Mouse (Mus musculus): ENCODE measurements around the gene Tcp11x2. TPM values are rescaled to one million over a fixed set of nuclear protein-coding genes. Genes with fewer than 3 reads are reported as not detected.

Tcp11x2 gene
- total RNA-seq (2021), result not detected
- long read RNA-seq, experiment 1, result 0 reads
- long read RNA-seq, experiment 2, result 0 reads

GRCm38 (mm10) chrX:135693633-135694032, at the start of gene Tcp11x2:
Tcp11x2 (minus strand) TSS chrX:135693790.
- no peak for TF ChIP-seq CTCF (conservative IDR thresholded peaks at IDR 0.05)
- no peak within 1 kb of the TSS for H3K4me3 ChIP-seq

GRCm38 (mm10) chrX:135743056-135743355, 49.4 kb upstream of the Tcp11x2 start:
- H3K4me3 ChIP-seq, result peak overlapping the region; percentile 79
- peak in 1 of 2 experiments; percentile 4 for DNase-seq (ENCODE audit: low spot score in 2 of 2)
- H3K27ac ChIP-seq, result peak overlapping the region; percentile 95
- peak; percentile 43 for TF ChIP-seq CTCF (conservative IDR thresholded peaks at IDR 0.05)

More at GRCm38 (mm10) chrX:135693633-135694032, at the start of gene Tcp11x2:
- H3K27ac ChIP-seq, result no peak within 1 kb of the TSS
- DNase-seq (ENCODE audit: low spot score in 2 of 2), result no peak

DNA sequence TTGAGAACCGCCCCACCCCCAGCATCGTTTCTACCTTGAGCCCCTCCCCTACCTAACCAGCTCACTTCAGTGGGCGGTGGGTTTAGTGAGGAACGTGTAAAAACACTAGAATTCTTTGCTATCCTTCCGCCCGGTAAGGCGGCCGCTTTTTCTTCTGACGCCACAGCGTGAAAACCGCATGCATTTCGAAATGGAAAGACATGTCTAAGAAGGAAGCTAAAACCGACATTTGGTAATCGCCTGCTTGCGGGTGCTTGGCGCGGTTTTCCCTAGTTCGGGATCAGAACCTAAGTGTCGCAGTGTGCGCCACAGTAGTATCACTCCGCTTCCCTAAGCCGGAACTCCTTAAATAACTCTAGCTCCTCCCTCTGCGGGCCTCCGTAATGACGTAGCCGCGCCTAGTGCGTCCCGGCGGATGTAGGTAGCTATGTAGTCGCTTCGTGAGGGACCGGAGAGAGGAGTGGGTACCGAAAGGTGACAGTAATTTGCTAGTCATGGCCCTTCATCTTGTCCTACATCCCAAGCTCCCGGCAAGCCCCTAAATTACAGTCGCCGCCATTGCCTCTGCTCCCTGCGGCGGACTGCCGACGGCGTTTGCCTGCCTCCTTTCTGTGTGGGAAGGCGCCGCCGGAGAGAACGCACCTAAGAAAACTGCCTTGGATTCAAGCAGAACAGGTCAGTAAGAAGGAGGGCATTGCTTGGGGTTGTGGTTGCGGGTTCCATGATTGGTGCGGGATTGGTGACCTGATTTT, 48.9 kb upstream of the Tcp11x2 start, which contains the start of the genes Armcx5 and Gprasp1:
Armcx5 (plus strand) TSS at position 430 of the 752 bp plus-strand sequence.
Gprasp1 (plus strand) TSS at position 430 of the 752 bp plus-strand sequence.
- TF ChIP-seq CTCF (conservative IDR thresholded peaks at IDR 0.05), result no peak
- Histone ChIP-seq H3K27ac (peak within 1 kb of the TSS; percentile 95), H3K4me3 (peak within 1 kb of the TSS; percentile 79)
- DNase-seq (ENCODE audit: low spot score in 2 of 2), result peak; percentile 89

DNA sequence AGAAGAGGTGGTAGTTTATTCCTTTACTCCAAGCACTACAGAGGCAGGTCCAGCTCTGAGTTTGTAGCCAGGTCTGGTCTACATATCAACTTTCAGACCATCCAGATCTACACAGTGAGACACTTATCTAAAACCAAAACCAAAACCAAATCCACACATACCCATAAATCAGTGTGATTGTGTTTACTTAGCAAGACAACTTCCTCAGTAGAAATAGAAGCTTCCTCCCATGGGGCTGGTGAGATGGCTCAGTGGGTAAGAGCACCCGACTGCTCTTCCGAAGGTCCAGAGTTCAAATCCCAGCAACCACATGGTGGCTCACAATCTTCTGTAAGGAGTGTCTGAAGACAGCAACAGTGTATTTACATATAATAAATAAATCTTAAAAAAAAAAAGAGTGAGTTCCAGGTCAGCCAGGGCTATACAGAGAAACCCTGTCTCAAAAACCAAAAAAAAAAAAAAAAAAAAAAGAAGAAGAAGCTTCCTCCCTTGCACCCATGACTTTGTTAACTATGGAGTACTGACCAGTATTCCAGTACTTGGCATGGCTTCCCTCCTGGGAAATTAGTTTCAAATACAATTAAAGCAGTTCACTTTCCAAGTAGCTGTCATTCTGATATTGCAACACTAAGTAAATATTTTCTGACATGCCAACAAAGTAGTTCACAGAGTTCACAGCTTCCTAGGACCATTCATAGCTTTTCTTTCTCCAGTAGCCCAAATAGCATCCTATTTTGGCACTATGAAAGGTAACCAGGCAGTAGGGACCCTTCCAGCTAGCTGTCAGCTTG, 45.3 kb upstream of the Tcp11x2 start:
- TF ChIP-seq CTCF (conservative IDR thresholded peaks at IDR 0.05), result no peak
- no peak for DNase-seq (ENCODE audit: low spot score in 2 of 2)
- Histone ChIP-seq H3K4me3 (no peak overlapping the region), H3K27ac (no peak overlapping the region)

DNA sequence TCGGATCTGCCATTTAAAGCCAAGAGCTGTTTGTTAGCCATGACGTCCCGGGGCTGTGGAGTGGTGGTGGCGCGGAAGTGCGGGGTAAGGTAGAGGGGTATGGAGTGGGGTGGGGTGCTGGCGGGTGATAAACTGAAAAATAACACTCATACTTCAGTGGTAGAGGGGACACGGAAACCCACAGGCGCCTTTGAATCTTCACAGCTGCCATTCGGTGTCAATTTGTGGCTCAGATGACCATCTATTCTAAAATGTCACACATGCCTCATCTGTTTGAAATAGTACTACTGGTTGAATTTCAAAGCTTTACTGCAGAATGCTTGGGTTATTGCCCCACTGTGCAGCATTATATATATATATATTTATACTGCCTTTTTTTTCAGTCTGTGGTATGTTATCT, 31.6 kb upstream of the Tcp11x2 start, which contains the start of gene Tmsb15a:
Tmsb15a (minus strand) TSS at position 101 of the 400 bp plus-strand sequence.
- no peak for TF ChIP-seq CTCF (conservative IDR thresholded peaks at IDR 0.05)
- no peak within 1 kb of the TSS for H3K4me3 ChIP-seq
- DNase-seq (ENCODE audit: low spot score in 2 of 2), result no peak
- H3K27ac ChIP-seq, result no peak within 1 kb of the TSS

DNA sequence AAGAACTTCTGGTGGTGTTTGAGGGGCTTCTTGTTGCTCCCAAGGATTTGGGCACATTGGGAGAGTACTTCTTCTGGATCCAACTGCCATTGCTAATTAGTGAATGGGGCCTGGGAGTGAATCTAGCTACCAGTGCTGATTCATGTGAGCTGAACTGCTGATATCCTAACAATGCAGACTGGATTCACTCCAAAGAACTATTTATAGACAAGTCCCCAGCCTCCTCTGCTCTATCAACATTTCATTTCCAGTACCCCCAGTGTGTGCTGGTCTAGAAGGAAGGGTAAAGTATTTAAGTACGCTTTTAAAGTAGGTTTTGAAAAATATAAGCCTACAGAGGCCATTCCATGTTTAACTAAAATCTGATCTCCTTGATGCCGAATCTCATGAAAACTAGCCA, 19.3 kb upstream of the Tcp11x2 start:
- H3K27ac ChIP-seq, result no peak overlapping the region

DNA sequence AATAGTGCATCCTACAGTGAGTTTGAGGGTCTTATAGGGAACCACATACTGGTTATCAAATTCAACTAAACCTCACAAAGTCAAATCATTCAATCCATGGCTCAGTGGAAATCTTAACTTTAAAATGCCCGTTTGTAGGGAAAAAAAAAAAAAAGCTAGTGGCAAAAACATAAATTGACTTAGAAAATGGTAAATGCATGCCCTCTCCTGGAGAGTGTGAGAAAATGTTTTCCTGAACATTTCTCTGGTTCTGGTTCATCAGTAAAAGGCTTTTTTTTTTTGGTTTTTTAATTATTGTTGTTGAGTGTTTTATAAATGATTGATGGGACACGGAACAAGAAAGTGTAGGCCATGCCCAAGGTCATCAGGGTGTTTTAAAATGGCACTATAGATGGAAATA, 10.8 kb upstream of the Tcp11x2 start:
- TF ChIP-seq CTCF (conservative IDR thresholded peaks at IDR 0.05), result peak; percentile 71

More for the DNA sequence above, 19.3 kb upstream of the Tcp11x2 start:
- no peak for DNase-seq (ENCODE audit: low spot score in 2 of 2)
- TF ChIP-seq CTCF (conservative IDR thresholded peaks at IDR 0.05), result no peak
- no peak overlapping the region for H3K4me3 ChIP-seq

DNA sequence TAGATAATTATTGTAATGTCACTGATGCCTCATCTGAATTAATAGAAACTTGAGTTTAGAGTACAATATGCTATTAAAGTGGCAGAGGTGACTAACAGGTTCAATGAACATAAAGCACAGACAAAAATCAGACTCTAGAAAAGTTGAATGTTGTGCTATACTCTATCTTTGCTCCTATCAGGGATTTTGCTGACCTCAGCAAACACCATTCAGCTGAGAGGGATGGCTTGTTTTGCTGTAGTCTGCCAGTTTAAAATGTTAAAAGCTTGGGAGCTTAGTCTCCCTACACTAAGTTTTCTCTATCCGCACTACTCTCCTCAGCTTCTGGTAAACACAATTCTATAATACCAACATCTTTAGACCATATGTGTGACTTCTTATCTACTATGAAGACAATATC, 9.5 kb upstream of the Tcp11x2 start:
- DNase-seq (ENCODE audit: low spot score in 2 of 2), result no peak
- Histone ChIP-seq H3K4me3 (no peak overlapping the region), H3K27ac (no peak overlapping the region)
- TF ChIP-seq CTCF (conservative IDR thresholded peaks at IDR 0.05), result no peak

More for the DNA sequence above, 10.8 kb upstream of the Tcp11x2 start:
- peak overlapping the region; percentile 61 for H3K27ac ChIP-seq
- H3K4me3 ChIP-seq, result no peak overlapping the region
- DNase-seq (ENCODE audit: low spot score in 2 of 2), result no peak

DNA sequence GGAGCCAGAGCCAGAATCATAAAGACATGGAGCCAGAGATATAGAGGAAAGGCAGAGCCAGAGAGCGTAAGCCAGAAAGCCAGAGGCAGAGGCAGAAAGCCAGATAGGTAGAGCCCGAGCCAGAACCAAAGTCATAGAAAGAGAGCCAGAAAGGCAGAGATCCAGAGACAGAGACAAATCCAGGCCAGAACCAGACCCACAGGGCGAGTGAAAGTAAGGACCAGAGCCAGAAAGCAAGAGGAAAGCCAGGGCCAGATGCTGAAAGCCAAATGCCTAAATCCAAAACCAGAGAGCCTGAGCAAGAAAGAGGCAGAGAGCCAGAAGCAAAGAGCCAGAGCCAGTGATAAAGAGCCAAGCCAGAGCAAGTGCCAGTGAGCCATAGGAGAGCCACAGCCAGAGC, 5.8 kb downstream of the Tcp11x2 start:
- no peak for TF ChIP-seq CTCF (conservative IDR thresholded peaks at IDR 0.05)
- Histone ChIP-seq H3K4me3 (no peak overlapping the region), H3K27ac (no peak overlapping the region)
- no peak for DNase-seq (ENCODE audit: low spot score in 2 of 2)

- Histone ChIP-seq H3K27ac (no peak overlapping the region), H3K4me3 (no peak overlapping the region)
- DNase-seq (ENCODE audit: low spot score in 2 of 2), result no peak
- no peak for TF ChIP-seq CTCF (conservative IDR thresholded peaks at IDR 0.05)
Measured at GRCm38 (mm10) chrX:135681858-135682257, 11.7 kb downstream of the Tcp11x2 start.

DNA sequence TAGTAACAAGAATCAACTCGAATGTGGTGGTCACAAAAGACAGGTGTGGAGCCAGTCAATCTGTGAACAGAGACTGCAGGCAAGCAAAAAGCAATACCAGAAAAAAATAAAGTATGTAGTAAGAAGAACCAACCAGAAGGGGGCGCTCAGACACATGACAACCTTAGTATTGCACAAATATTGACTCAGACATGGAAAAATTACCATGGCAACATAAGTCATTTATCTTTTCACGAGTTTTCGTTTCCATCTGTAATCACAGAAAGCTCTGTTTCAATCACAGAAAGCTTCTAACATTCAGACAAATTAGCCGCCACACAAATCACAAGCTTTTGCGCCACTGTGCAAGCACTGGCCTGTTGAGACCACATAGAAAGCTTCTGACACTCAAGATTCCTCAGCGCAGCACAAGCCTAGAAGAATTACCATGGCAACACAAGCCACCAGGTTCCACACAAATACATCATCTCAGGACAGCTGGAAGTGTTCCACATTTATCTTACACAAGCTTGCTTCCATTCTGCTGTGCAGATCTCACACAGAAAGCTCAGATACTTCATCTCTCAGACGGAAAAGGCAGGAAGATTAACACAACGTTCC, 41.3 kb downstream of the Tcp11x2 start:
- peak; percentile 79 for TF ChIP-seq CTCF (conservative IDR thresholded peaks at IDR 0.05)
- peak overlapping the region; percentile 83 for H3K27ac ChIP-seq
- H3K4me3 ChIP-seq, result no peak overlapping the region; the same call in 1 of the 2 replicates
- peak; percentile 22 to 62 for DNase-seq (ENCODE audit: low spot score in 2 of 2)

DNA sequence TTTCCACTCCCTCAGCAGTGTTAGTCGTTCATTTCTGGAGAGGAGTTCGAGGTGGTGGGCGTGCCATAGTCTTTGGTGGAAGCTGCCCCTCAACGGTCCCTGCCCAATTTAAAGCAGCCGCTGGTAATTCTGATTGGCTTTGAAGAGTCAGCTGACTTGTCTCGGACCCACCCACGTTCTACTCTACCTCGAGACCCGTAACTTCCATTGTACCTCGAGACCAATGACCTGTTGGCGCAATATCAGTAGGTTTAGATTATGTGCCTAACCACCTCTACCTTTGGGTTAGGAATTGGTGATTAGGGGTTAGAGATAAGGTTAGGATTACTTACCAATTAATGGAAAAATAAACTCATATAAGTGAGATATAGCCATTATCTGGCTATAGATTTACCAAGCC, 66.0 kb downstream of the Tcp11x2 start, which contains the start of gene Prame:
Prame (minus strand) TSS at position 101 of the 400 bp plus-strand sequence.
- DNase-seq (ENCODE audit: low spot score in 2 of 2), result no peak
- TF ChIP-seq CTCF (conservative IDR thresholded peaks at IDR 0.05), result no peak
- Histone ChIP-seq H3K4me3 (no peak within 1 kb of the TSS), H3K27ac (no peak within 1 kb of the TSS)

Other genes with a start within 250 kb of the Tcp11x2 start
- not detected for gene AV320801, start 199.2 kb downstream of the Tcp11x2 start, total RNA-seq (2021)
- gene Nxf7, start 95.0 kb downstream of the Tcp11x2 start, total RNA-seq (2021), result under 1 TPM in 1 of 2 experiments, not detected in 1; 0.37 TPM
- not detected for gene Prame, start 66.1 kb downstream of the Tcp11x2 start, total RNA-seq (2021)
- gene Tmsb15a, start 31.5 kb upstream of the Tcp11x2 start, total RNA-seq (2021), result not detected
- gene Armcx5, start 48.9 kb upstream of the Tcp11x2 start, total RNA-seq (2021), result 10 to 100 TPM; 27.0 to 30.7 TPM
- gene Gprasp1, start 48.9 kb upstream of the Tcp11x2 start, total RNA-seq (2021), result 100 to 1,000 TPM; 310 to 332 TPM
- 10 to 100 TPM; 69.0 to 72.4 TPM for gene Bhlhb9, start 103.8 kb upstream of the Tcp11x2 start, total RNA-seq (2021)
- 100 to 1,000 TPM; 163 to 214 TPM for gene Gprasp2, start 145.2 kb upstream of the Tcp11x2 start, total RNA-seq (2021)